Mouse (Mus musculus) heart, embryonic 11.5 days (tissue): Measurements from ENCODE around the gene Phospho1. TPM values are rescaled to one million over a fixed set of nuclear protein-coding genes. Genes with fewer than 3 reads are reported as not detected.
A peak's percentile ranks its signal among the peaks of the same experiment; 100 is the strongest.

ENCODE experiments used
- ATAC-seq: fragments of 200-750 bp; cut with Nextera tagmentation; replicated peaks from 2 replicates; pipeline ENCODE4 v1.8.0; 2017; ENCODE audit warnings: moderate library complexity; ENCODE audit not compliant: insufficient number of reproducible peaks, low FRiP score, low TSS enrichment
- H3K27ac ChIP-seq: fragments of 300-500 bp; sonication (generic); 2 replicates; pipeline ENCODE4 v1.5.1; 2014; ENCODE audit warnings: mild to moderate bottlenecking, low read depth, low read length
- H3K27me3 ChIP-seq: fragments of 300-500 bp; sonication (generic); 2 replicates; pipeline ENCODE4 v1.6.1; 2014; ENCODE audit warnings: mild to moderate bottlenecking, low read length, mixed read lengths; ENCODE audit not compliant: control insufficient read depth, insufficient read depth
- H3K36me3 ChIP-seq: fragments of 300-500 bp; sonication (generic); 2 replicates; pipeline ENCODE4 v1.6.1; 2014; ENCODE audit warnings: mild to moderate bottlenecking, low read length, moderate library complexity, mixed read lengths; ENCODE audit not compliant: control insufficient read depth, insufficient read depth
- H3K4me1 ChIP-seq: fragments of 300-500 bp; sonication (generic); 2 replicates; pipeline ENCODE4 v1.6.1; 2014; ENCODE audit warnings: low read length; ENCODE audit not compliant: control insufficient read depth, insufficient read depth
- H3K4me2 ChIP-seq: fragments of 300-500 bp; sonication (generic); 2 replicates; pipeline ENCODE4 v1.6.1; 2014; ENCODE audit warnings: mild to moderate bottlenecking, moderate library complexity
- H3K4me3 ChIP-seq: fragments of 300-500 bp; sonication (generic); 2 replicates; pipeline ENCODE4 v1.5.1; 2014; ENCODE audit warnings: low read depth, low read length
- H3K9ac ChIP-seq: fragments of 300-500 bp; sonication (generic); 2 replicates; pipeline ENCODE4 v1.6.1; 2014; ENCODE audit warnings: mild to moderate bottlenecking, low read depth, low read length, moderate library complexity
- H3K9me3 ChIP-seq: fragments of 300-500 bp; sonication (generic); replicated peaks from 2 replicates; pipeline ENCODE4 v1.6.1; 2016; ENCODE audit warnings: low read length; ENCODE audit not compliant: control insufficient read depth
- WGBS: fragments of 180-500 bp; shearing (Covaris S2); extraction: QIAGEN DNeasy Blood & Tissue Kit; methylation state at CpG from one replicate; pipeline ENCODE4 v1.1.7; 2014; ENCODE audit not compliant: insufficient replicate concordance; 5-methylcytosine and 5-hydroxymethylcytosine counted together
- polyA plus RNA-seq: library from polyadenylated mRNA; unstranded; fragments of >200 nt; fragmentation: Nextera tagmentation; extraction: Ambion mirVana; gene quantifications from 2 replicates; pipeline ENCODE4 v1.2.1, GENCODE M21; 2014

Phospho1 gene
- polyA plus RNA-seq, 1 experiment from 2014 or later, result 1.1 TPM

GRCm38 (mm10) chr11:95828181-95828964 lies 4.1 kb downstream of the Phospho1 start:
- H3K9me3 ChIP-seq, result no peaks in the 10 kb centered on the region
- peaks cover 57% of the 10 kb centered on the region for H3K27me3 ChIP-seq
- H3K4me3 ChIP-seq, result no peak overlapping the region
- peaks cover 37% of the 10 kb centered on the region for H3K4me1 ChIP-seq
- 62% methylated on average over 11 of the region's 11 CpGs for WGBS
- H3K36me3 ChIP-seq, result no peaks in the 10 kb centered on the region; the same call in 1 of the 2 replicates
- H3K4me2 ChIP-seq, result no peak overlapping the region
- no peak overlapping the region for H3K9ac ChIP-seq
- no peak for ATAC-seq
- no peak overlapping the region for H3K27ac ChIP-seq

GRCm38 (mm10) chr11:95829526-95830050 lies 5.3 kb downstream of the Phospho1 start:
- Histone ChIP-seq H3K4me3 (peak overlapping the region; percentile 41; the same call in 1 of the 2 replicates), H3K36me3 (no peaks in the 10 kb centered on the region; the same call in 1 of the 2 replicates), H3K27ac (no peak overlapping the region), H3K27me3 (peaks cover 68% of the 10 kb centered on the region), H3K4me1 (peaks cover 43% of the 10 kb centered on the region), H3K4me2 (no peak overlapping the region), H3K9ac (no peak overlapping the region), H3K9me3 (no peaks in the 10 kb centered on the region)
- 33% methylated on average over 4 of the region's 4 CpGs for WGBS
- no peak for ATAC-seq

- H3K27me3 ChIP-seq, result peaks cover 65% of the 10 kb centered on the region
- peaks cover 46% of the 10 kb centered on the region for H3K4me1 ChIP-seq
- no peaks in the 10 kb centered on the region for H3K9me3 ChIP-seq
- WGBS, result 5% methylated on average over 79 of the region's 80 CpGs
- H3K27ac ChIP-seq, result no peak overlapping the region
- no peaks in the 10 kb centered on the region; the same call in 1 of the 2 replicates for H3K36me3 ChIP-seq
- peak overlapping the region; percentile 56 for H3K4me2 ChIP-seq
- peak overlapping the region; percentile 30; the same call in 1 of the 2 replicates for H3K9ac ChIP-seq
- no peak for ATAC-seq
- peak overlapping the region; percentile 41 for H3K4me3 ChIP-seq
Measured at GRCm38 (mm10) chr11:95830411-95831275, 6.3 kb downstream of the Phospho1 start.

GRCm38 (mm10) chr11:95831276-95831619 lies 6.9 kb downstream of the Phospho1 start:
- Histone ChIP-seq H3K4me2 (peak overlapping the region; percentile 56), H3K9me3 (no peaks in the 10 kb centered on the region), H3K36me3 (no peaks in the 10 kb centered on the region; the same call in 1 of the 2 replicates), H3K4me3 (peak overlapping the region; percentile 41), H3K9ac (0 out of 2 replicates have a peak overlapping the region, but pooled peaks have one; percentile 30), H3K4me1 (peaks cover 52% of the 10 kb centered on the region), H3K27ac (no peak overlapping the region), H3K27me3 (peaks cover 65% of the 10 kb centered on the region)
- 7% methylated on average over 10 of the region's 10 CpGs for WGBS
- no peak for ATAC-seq

GRCm38 (mm10) chr11:95831641-95832040 lies 7.3 kb downstream of the Phospho1 start:
- Histone ChIP-seq H3K4me3 (peak overlapping the region; percentile 41; the same call in 1 of the 2 replicates), H3K4me2 (peak overlapping the region; percentile 56), H3K36me3 (no peaks in the 10 kb centered on the region; the same call in 1 of the 2 replicates), H3K27me3 (peaks cover 65% of the 10 kb centered on the region), H3K9me3 (no peaks in the 10 kb centered on the region), H3K27ac (no peak overlapping the region), H3K4me1 (peaks cover 56% of the 10 kb centered on the region), H3K9ac (no peak overlapping the region)
- WGBS, result 6% methylated on average over 15 of the region's 15 CpGs
- ATAC-seq, result no peak

GRCm38 (mm10) chr11:95832129-95833005 lies 8.1 kb downstream of the Phospho1 start:
- Histone ChIP-seq H3K4me2 (no peak overlapping the region), H3K27me3 (peaks cover 65% of the 10 kb centered on the region), H3K4me3 (no peak overlapping the region), H3K27ac (no peak overlapping the region), H3K36me3 (no peaks in the 10 kb centered on the region; the same call in 1 of the 2 replicates), H3K4me1 (peaks cover 64% of the 10 kb centered on the region), H3K9ac (no peak overlapping the region), H3K9me3 (no peaks in the 10 kb centered on the region)
- WGBS, result 40% methylated on average over 18 of the region's 18 CpGs
- ATAC-seq, result no peak

GRCm38 (mm10) chr11:95833006-95833570 lies 8.8 kb downstream of the Phospho1 start:
- Histone ChIP-seq H3K4me1 (peaks cover 66% of the 10 kb centered on the region), H3K9ac (no peak overlapping the region), H3K4me2 (no peak overlapping the region), H3K9me3 (no peaks in the 10 kb centered on the region), H3K36me3 (no peaks in the 10 kb centered on the region; the same call in 1 of the 2 replicates), H3K27me3 (peaks cover 61% of the 10 kb centered on the region), H3K27ac (no peak overlapping the region), H3K4me3 (no peak overlapping the region)
- no peak for ATAC-seq
- WGBS, result 27% methylated on average over 8 of the region's 8 CpGs
